Mouse (Mus musculus) lung, embryonic 14.5 days (tissue): ENCODE data around the gene Rilpl1. TPM values are rescaled to one million over a fixed set of nuclear protein-coding genes. Genes with fewer than 3 reads are reported as not detected.

Experiments
- ATAC-seq: fragments of 200-750 bp; cut with Nextera tagmentation; 2 replicates; pipeline ENCODE4 v1.8.0; 2017; ENCODE audit warnings: mild to moderate bottlenecking, moderate TSS enrichment, moderate library complexity; ENCODE audit not compliant: insufficient read depth
- DNase-seq: peaks from one replicate; pipeline ENCODE4 v3.0.0-alpha.2; 2015
- H3K27ac ChIP-seq: fragments of 300-500 bp; sonication (generic); 2 replicates; pipeline ENCODE4 v1.5.1; 2014; ENCODE audit warnings: low read depth, mild to moderate bottlenecking, moderate library complexity
- H3K27me3 ChIP-seq: fragments of 300-500 bp; sonication (generic); 2 replicates; pipeline ENCODE4 v1.6.1; 2014; ENCODE audit warnings: low read length, control low read depth; ENCODE audit not compliant: insufficient read depth
- H3K36me3 ChIP-seq: fragments of 300-500 bp; sonication (generic); 2 replicates; pipeline ENCODE4 v1.6.1; 2014; ENCODE audit warnings: control low read depth; ENCODE audit not compliant: insufficient read depth
- H3K4me1 ChIP-seq: fragments of 300-500 bp; sonication (generic); 2 replicates; pipeline ENCODE4 v1.6.1; 2014; ENCODE audit warnings: antibody characterized with exemption, control low read depth; ENCODE audit not compliant: insufficient read depth
- H3K4me2 ChIP-seq: fragments of 300-500 bp; sonication (generic); 2 replicates; pipeline ENCODE4 v1.6.1; 2014; ENCODE audit warnings: mild to moderate bottlenecking
- H3K4me3 ChIP-seq: fragments of 300-500 bp; sonication (generic); 2 replicates; pipeline ENCODE4 v1.5.1; 2014; ENCODE audit warnings: low read depth, low read length
- H3K9ac ChIP-seq: fragments of 300-500 bp; sonication (generic); 2 replicates; pipeline ENCODE4 v1.6.1; 2014
- H3K9me3 ChIP-seq: fragments of 300-500 bp; sonication (generic); 2 replicates; pipeline ENCODE4 v1.6.1; 2016; ENCODE audit warnings: low read depth, low read length, control low read depth
- CTCF ChIP-seq: IDR thresholded peaks from 2 replicates; pipeline ENCODE4 v1.5.1; 2016; ENCODE audit warnings: antibody characterized with exemption, low read depth
- WGBS: fragments of 180-500 bp; shearing (Covaris S2); extraction: QIAGEN DNeasy Blood & Tissue Kit; methylation state at CpG from one replicate; pipeline ENCODE4 v1.1.7; 2014; 5-methylcytosine and 5-hydroxymethylcytosine counted together
- polyA plus RNA-seq: library from polyadenylated mRNA; unstranded; fragments of >200 nt; fragmentation: Nextera tagmentation; extraction: Ambion mirVana; gene quantifications from 2 replicates; pipeline ENCODE4 v1.2.1, GENCODE M21; 2014

Rilpl1 gene
- 20.3 and 21.1 TPM in 2 replicates for polyA plus RNA-seq

DNA sequence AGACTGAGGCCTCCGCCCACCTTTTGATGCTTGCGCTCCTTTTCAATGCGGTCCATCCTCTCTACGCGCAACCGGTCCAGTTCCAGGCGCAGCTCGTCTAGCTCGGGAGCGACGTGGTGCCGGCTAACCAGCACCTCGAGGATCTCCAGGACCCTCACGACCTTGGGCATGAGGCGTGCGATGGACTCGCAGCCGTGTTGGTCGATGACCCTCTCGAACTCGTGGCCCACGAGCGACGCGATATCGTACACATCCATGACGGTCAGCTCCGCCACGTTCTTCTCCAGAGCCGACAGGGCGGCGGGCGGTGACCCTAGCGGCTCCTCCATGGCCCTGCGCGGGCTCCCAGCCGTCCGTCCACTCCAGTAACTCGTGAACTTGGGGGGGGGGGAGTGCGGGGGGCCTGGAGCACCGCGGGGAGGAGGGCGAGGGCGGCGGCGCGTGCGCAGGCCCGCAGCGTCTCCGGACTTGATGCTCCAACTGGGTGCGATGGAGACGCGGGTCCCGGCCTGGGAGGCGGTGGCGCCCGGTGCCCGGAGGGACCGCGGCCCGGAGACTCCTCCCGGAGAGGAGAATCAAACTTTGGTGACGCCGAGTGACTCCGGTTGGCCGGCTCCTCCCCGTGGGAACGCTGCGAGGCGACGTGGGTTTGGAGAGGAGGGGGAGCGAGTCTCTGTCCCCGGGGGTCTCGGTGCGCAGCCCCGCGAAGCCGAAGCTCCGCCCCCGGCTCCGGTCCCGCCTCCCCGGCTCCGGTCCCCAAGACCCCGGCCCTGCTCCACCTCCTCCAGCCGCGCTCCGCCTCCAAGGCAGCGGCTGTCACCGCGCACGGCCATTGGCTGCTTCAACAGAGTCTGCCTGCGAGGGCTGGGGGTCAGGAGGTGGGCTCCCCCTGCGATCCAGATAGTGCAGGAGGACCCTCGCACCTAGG is at the start of gene Rilpl1:
TSS of gene Rilpl1 (minus strand) at position 737 of the 928 bp plus-strand sequence.
- Histone ChIP-seq H3K4me1 (peaks cover 10% of the 10 kb centered on the region; the same call in 1 of the 2 replicates), H3K4me2 (peak within 1 kb of the TSS; percentile 90), H3K9me3 (no peaks in the 10 kb centered on the region), H3K27ac (peak within 1 kb of the TSS; percentile 79), H3K27me3 (no peaks in the 10 kb centered on the region), H3K4me3 (peak within 1 kb of the TSS; percentile 76), H3K9ac (peak within 1 kb of the TSS; percentile 74), H3K36me3 (no peaks in the 10 kb centered on the region)
- DNase-seq (peak; percentile 92), ATAC-seq (peak; percentile 92)
- TF ChIP-seq CTCF = no peak
- WGBS = under 1% methylated on average over 83 of the region's 96 CpGs

DNA sequence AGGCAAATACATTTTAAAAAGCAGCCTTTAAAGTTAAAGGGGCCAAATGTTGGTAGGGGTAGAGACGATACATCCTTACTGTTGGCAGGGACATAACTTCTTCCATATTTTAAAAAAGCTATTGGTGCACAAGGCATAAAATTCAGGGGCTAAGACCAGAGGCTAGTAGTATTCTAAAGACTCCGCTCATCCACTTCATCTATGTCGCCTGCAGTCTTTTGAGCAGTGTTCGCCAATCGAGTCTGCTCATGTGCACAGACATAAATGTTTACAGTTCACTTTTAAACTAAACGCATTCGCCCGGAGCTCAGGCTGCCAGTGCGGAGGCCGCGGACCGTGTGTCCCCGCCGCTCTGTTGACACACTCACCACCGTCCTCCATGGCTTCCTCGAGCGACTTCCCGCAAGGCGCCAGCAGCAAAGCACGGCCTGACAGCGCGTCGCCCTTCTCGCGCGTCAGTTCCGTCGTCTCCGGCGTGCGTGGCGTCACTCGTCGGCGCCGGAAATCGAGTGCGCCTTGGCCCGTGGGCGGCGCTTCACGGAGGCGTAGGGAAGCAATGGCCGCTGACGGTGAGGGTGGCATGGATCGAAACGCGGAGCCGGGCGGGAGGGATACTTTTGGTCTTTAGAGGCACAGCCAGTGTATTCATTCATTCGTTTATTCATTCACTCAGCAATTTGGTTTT is 47.6 kb upstream of the Rilpl1 start, which contains the start of the genes Eif2b1 and Gtf2h3:
TSS of gene Eif2b1 (minus strand) at position 499 of the 685 bp plus-strand sequence.
TSS of gene Gtf2h3 (plus strand) at position 508 of the 685 bp plus-strand sequence.
- DNase-seq (peak; percentile 99), ATAC-seq (peak; percentile 93)
- no peaks in the 10 kb centered on the region for H3K27me3 ChIP-seq
- H3K4me2 ChIP-seq = peak within 1 kb of the TSS; percentile 89
- H3K4me3 ChIP-seq = peak within 1 kb of the TSS; percentile 86
- peaks cover 50% of the 10 kb centered on the region for H3K36me3 ChIP-seq
- no peak within 1 kb of the TSS for H3K27ac ChIP-seq
- H3K4me1 ChIP-seq = peaks cover 11% of the 10 kb centered on the region
- no peaks in the 10 kb centered on the region for H3K9me3 ChIP-seq
- peak within 1 kb of the TSS; percentile 77 for H3K9ac ChIP-seq
- under 1% methylated on average over 51 of the region's 51 CpGs for WGBS
- no peak for TF ChIP-seq CTCF

GRCm38 (mm10) chr5:124575467-124575866 is 44.3 kb upstream of the Rilpl1 start:
- no peaks in the 10 kb centered on the region for H3K27me3 ChIP-seq
- H3K9me3 ChIP-seq = no peaks in the 10 kb centered on the region
- H3K4me3 ChIP-seq = no peak overlapping the region
- H3K27ac ChIP-seq = no peak overlapping the region
- H3K4me2 ChIP-seq = no peak overlapping the region
- no peak overlapping the region for H3K9ac ChIP-seq
- no peak for DNase-seq
- H3K4me1 ChIP-seq = peaks cover 9% of the 10 kb centered on the region
- H3K36me3 ChIP-seq = peaks cover 71% of the 10 kb centered on the region
- TF ChIP-seq CTCF = no peak
- WGBS = 77% methylated on average over 7 of the region's 7 CpGs
- no peak for ATAC-seq

DNA sequence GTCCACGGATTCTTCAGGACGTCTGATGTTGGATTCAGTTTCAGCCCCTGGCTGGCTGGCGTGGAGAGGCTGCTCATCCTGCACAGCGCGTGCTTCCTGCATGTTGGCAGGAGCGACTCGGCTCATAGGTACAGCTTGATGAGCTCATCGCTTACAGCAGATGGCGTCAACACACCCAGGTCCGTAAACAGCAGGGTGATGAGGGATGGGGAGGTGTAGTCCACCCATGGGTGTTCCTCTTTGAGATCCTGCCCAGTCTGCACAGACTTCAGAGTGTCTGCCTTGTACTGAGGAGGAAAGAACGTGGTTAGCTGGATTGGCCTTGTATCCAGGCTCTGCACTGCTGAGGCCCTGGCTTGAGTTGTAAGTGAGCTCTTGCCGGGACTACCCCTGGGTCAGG is 39.9 kb upstream of the Rilpl1 start:
- WGBS = 80% methylated on average over 12 of the region's 12 CpGs

DNA sequence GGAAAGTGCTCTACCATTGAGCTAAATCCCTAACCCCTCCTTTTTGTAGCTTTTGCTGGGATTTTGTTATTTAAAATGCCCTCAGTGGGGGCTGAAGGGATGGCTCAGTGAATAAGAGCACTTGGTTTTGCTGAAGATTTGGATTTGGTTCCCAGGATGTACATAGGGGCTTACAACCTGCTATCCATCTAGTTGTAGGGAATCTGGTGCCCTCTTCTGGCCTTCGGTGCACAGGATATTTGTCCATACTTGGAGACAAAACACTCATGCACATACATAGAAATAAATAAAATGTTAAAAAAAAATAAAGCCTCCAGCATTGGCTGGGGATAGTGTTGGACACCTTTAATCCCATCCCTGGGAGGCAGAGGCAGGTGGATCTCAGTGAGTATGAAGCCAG is 24.0 kb upstream of the Rilpl1 start:
- Histone ChIP-seq H3K9me3 (no peaks in the 10 kb centered on the region), H3K4me2 (no peak overlapping the region), H3K27me3 (no peaks in the 10 kb centered on the region), H3K4me3 (no peak overlapping the region), H3K27ac (no peak overlapping the region), H3K9ac (no peak overlapping the region), H3K36me3 (peaks cover 63% of the 10 kb centered on the region), H3K4me1 (no peaks in the 10 kb centered on the region; the same call in 1 of the 2 replicates)
- DNase-seq (peak; percentile 71), ATAC-seq (no peak)
- peak; percentile 50 for TF ChIP-seq CTCF
- 73% methylated on average over 1 of the region's 1 CpGs for WGBS

More for the DNA sequence above, 39.9 kb upstream of the Rilpl1 start:
- DNase-seq = no peak
- no peak overlapping the region for H3K4me2 ChIP-seq
- H3K4me3 ChIP-seq = no peak overlapping the region
- H3K27me3 ChIP-seq = no peaks in the 10 kb centered on the region
- no peaks in the 10 kb centered on the region for H3K9me3 ChIP-seq
- no peak overlapping the region for H3K27ac ChIP-seq
- TF ChIP-seq CTCF = no peak
- H3K36me3 ChIP-seq = peaks cover 95% of the 10 kb centered on the region
- H3K4me1 ChIP-seq = no peaks in the 10 kb centered on the region
- H3K9ac ChIP-seq = no peak overlapping the region
- ATAC-seq = no peak

- no peak for TF ChIP-seq CTCF
- Histone ChIP-seq H3K4me2 (peak overlapping the region; percentile 70), H3K9ac (peak overlapping the region; percentile 70; the same call in 1 of the 2 replicates), H3K9me3 (no peaks in the 10 kb centered on the region), H3K27ac (no peak overlapping the region; the same call in 1 of the 2 replicates), H3K4me1 (no peaks in the 10 kb centered on the region; the same call in 1 of the 2 replicates), H3K27me3 (no peaks in the 10 kb centered on the region), H3K36me3 (peaks cover 51% of the 10 kb centered on the region), H3K4me3 (peak overlapping the region; percentile 88)
- DNase-seq = no peak
- no peak for ATAC-seq
- 64% methylated on average over 6 of the region's 6 CpGs for WGBS
These were observed 22.4 kb upstream of the Rilpl1 start for GRCm38 (mm10) chr5:124553607-124554006.
